Mouse (Mus musculus): ENCODE results near the gene Cask.

DNA sequence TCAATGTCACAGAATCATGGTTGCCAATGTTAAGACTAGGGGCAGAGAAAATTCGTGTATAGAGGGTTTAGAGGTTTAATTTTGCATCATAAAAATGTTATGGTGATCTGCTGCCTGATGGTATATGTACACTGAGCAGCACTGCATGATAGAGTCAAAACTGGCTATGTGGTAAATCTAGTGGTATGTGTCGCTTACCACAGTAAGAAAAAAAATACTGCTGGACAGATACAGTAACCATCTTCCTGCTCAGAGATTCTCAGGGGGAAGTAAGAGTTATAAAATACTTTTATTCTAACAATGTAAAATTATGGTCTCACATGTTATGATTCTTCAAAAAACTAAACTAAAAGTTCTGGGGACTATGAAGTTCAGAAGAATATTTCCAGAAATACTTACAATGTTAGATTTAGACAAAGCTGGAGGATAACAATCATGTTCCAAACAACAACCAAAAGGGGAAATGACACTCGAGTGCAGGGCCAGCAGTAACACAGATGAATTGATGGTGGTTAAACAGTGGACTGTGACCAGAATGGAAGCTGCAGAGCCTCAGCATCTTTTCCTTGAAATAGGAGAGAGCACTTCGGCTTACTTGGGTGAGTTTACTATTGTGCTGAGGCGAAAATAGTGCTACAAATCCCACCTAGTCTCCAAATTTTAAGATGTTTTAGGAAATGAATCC, 219.4 kb downstream of the Cask start, which contains the start of gene Gpr34:
- TF ChIP-seq CTCF (IDR thresholded peaks at IDR 0.05; ENCODE audit: borderline replicate concordance, control insufficient read depth, extremely low read depth, insufficient read depth, low read length, poor library complexity) (no peak), POLR2A (IDR thresholded peaks at IDR 0.05; ENCODE audit: control insufficient read depth, extremely low read depth, insufficient read depth, low read length, poor library complexity) (no peak)
